8 mouse cellular contexts compared by ENCODE assay signal in genomic region chr7:102223883-102224738, GRCm38 (mm10). TPM values are rescaled to one million over a fixed set of nuclear protein-coding genes. Genes with fewer than 3 reads are reported as not detected.
DNase-seq lines count a peak whose midpoint lies in the region; ATAC-seq lines count a peak whose summit lies in the region.

No protein-coding gene starts in this region.

- no peak overlapping the region for H3K27ac ChIP-seq in hindbrain, embryonic 12.5 days
- no peak overlapping the region for H3K27ac ChIP-seq in hindbrain, embryonic 16.5 days (ENCODE audit: low read depth, low read length)
- H3K27ac ChIP-seq in liver, embryonic 15.5 days (replicated peaks), result no peak overlapping the region

- H3K9me3 ChIP-seq in hindbrain, embryonic 12.5 days (replicated peaks), result 0 out of 2 replicates have a peak, but pooled peaks cover 3% of the 10 kb centered on the region
- no peaks in the 10 kb centered on the region for H3K9me3 ChIP-seq in hindbrain, embryonic 16.5 days (ENCODE audit: control insufficient read depth, low read length)
- no peaks in the 10 kb centered on the region for H3K9me3 ChIP-seq in liver, embryonic 15.5 days (replicated peaks)

- H3K27me3 ChIP-seq in hindbrain, embryonic 12.5 days, result no peaks in the 10 kb centered on the region
- H3K27me3 ChIP-seq in hindbrain, embryonic 16.5 days (replicated peaks; ENCODE audit: control insufficient read depth, insufficient read depth, low read length), result no peaks in the 10 kb centered on the region
- H3K27me3 ChIP-seq in liver, embryonic 15.5 days, result no peaks in the 10 kb centered on the region

- peak; percentile 53 for DNase-seq in urinary bladder, postnatal 14 days (ENCODE audit: low spot score)
- DNase-seq in urinary bladder, postnatal 36 days (ENCODE audit: low spot score in 2 of 2), result no peak
- DNase-seq in thymus, postnatal 14 days, result no peak
- DNase-seq in left cerebral cortex, postnatal 14 days (ENCODE audit: low spot score in 2 of 2), result no peak
- no peak for DNase-seq in right cerebral cortex, postnatal 4 days

- WGBS in hindbrain, embryonic 12.5 days, result 94% methylated on average over 5 of the region's 5 CpGs
- WGBS in hindbrain, embryonic 16.5 days, result 93% methylated on average over 5 of the region's 5 CpGs
- WGBS in liver, embryonic 15.5 days (ENCODE audit: insufficient replicate concordance), result 63% methylated on average over 5 of the region's 5 CpGs

- H3K4me1 ChIP-seq in hindbrain, embryonic 12.5 days, result peaks cover 2% of the 10 kb centered on the region; the same call in 1 of the 2 replicates
- H3K4me1 ChIP-seq in hindbrain, embryonic 16.5 days (ENCODE audit: control insufficient read depth, insufficient read depth, low read depth, low read length), result no peaks in the 10 kb centered on the region; the same call in 1 of the 2 replicates
- peaks cover 24% of the 10 kb centered on the region for H3K4me1 ChIP-seq in liver, embryonic 15.5 days (replicated peaks)

- 0 out of 2 replicates have a peak overlapping the region, but pooled peaks have one; percentile 82 for H3K4me2 ChIP-seq in hindbrain, embryonic 12.5 days (replicated peaks)
- H3K4me2 ChIP-seq in hindbrain, embryonic 16.5 days (ENCODE audit: low read length), result no peak overlapping the region; the same call in 1 of the 2 replicates
- H3K4me2 ChIP-seq in liver, embryonic 15.5 days, result peak overlapping the region; percentile 84

- no peak overlapping the region for H3K9ac ChIP-seq in hindbrain, embryonic 12.5 days
- H3K9ac ChIP-seq in hindbrain, embryonic 16.5 days (ENCODE audit: low read depth, low read length), result no peak overlapping the region
- no peak overlapping the region for H3K9ac ChIP-seq in liver, embryonic 15.5 days

- no peak for ATAC-seq in hindbrain, embryonic 12.5 days (ENCODE audit: low FRiP score)
- no peak for ATAC-seq in hindbrain, embryonic 16.5 days
- ATAC-seq in liver, embryonic 15.5 days (ENCODE audit: insufficient read depth), result no peak

- intact Hi-C loops in left cerebral cortex, postnatal 14 days (cut with DNase I), result no loop called here

- H3K4me3 ChIP-seq in hindbrain, embryonic 12.5 days, result no peak overlapping the region
- H3K4me3 ChIP-seq in hindbrain, embryonic 16.5 days (ENCODE audit: low read length), result no peak overlapping the region
- no peak overlapping the region for H3K4me3 ChIP-seq in liver, embryonic 15.5 days (replicated peaks)

- H3K36me3 ChIP-seq in hindbrain, embryonic 12.5 days, result peaks cover 5% of the 10 kb centered on the region; the same call in 1 of the 2 replicates
- peaks cover 8% of the 10 kb centered on the region for H3K36me3 ChIP-seq in hindbrain, embryonic 16.5 days (ENCODE audit: control insufficient read depth, insufficient read depth, low read length)
- 0 out of 2 replicates have a peak, but pooled peaks cover 6% of the 10 kb centered on the region for H3K36me3 ChIP-seq in liver, embryonic 15.5 days (replicated peaks)

RNA-seq across cellular contexts. Expression of gene Pgap2, which starts 14.1 kb away (rescaled TPM):
- polyA plus RNA-seq in hindbrain, embryonic 12.5 days (2016; fragmentation: Nextera tagmentation; extraction: Ambion mirVana), result 57.1 and 61.0 TPM in 2 replicates
- 63.5 and 67.0 TPM in 2 replicates for polyA plus RNA-seq in hindbrain, embryonic 16.5 days (2015; fragmentation: Nextera tagmentation; extraction: Ambion mirVana)
- polyA plus RNA-seq in liver, embryonic 15.5 days (2015; fragmentation: Nextera tagmentation; extraction: Ambion mirVana), result 22.2 and 23.5 TPM in 2 replicates
- total RNA-seq in left cerebral cortex, postnatal 14 days (2021), result 10 to 100 TPM; 26.3 to 27.6 TPM

RNA-seq across cellular contexts. Expression of gene Nup98, which starts 14.1 kb away (rescaled TPM):
- 42.0 and 42.3 TPM in 2 replicates for polyA plus RNA-seq in hindbrain, embryonic 12.5 days (2016; fragmentation: Nextera tagmentation; extraction: Ambion mirVana)
- polyA plus RNA-seq in hindbrain, embryonic 16.5 days (2015; fragmentation: Nextera tagmentation; extraction: Ambion mirVana), result 15.1 and 19.4 TPM in 2 replicates
- polyA plus RNA-seq in liver, embryonic 15.5 days (2015; fragmentation: Nextera tagmentation; extraction: Ambion mirVana), result 13.4 and 13.5 TPM in 2 replicates
- total RNA-seq in left cerebral cortex, postnatal 14 days (2021), result 10 to 100 TPM; 32.2 to 37.2 TPM

RNA-seq across cellular contexts. Expression of gene Rhog, which starts 31.7 kb away (rescaled TPM):
- 29.8 and 29.9 TPM in 2 replicates for polyA plus RNA-seq in hindbrain, embryonic 12.5 days (2016; fragmentation: Nextera tagmentation; extraction: Ambion mirVana)
- polyA plus RNA-seq in hindbrain, embryonic 16.5 days (2015; fragmentation: Nextera tagmentation; extraction: Ambion mirVana), result 19.5 and 20.9 TPM in 2 replicates
- polyA plus RNA-seq in liver, embryonic 15.5 days (2015; fragmentation: Nextera tagmentation; extraction: Ambion mirVana), result 57.4 and 62.3 TPM in 2 replicates
- total RNA-seq in left cerebral cortex, postnatal 14 days (2021), result 10 to 100 TPM; 19.5 to 26.0 TPM

RNA-seq across cellular contexts. Expression of gene Stim1, which starts 43.5 kb away (rescaled TPM):
- polyA plus RNA-seq in hindbrain, embryonic 12.5 days (2016; fragmentation: Nextera tagmentation; extraction: Ambion mirVana), result 14.8 and 17.1 TPM in 2 replicates
- polyA plus RNA-seq in hindbrain, embryonic 16.5 days (2015; fragmentation: Nextera tagmentation; extraction: Ambion mirVana), result 15.1 and 17.4 TPM in 2 replicates
- polyA plus RNA-seq in liver, embryonic 15.5 days (2015; fragmentation: Nextera tagmentation; extraction: Ambion mirVana), result 14.9 and 16.5 TPM in 2 replicates
- 10 to 100 TPM; 84.7 to 88.7 TPM for total RNA-seq in left cerebral cortex, postnatal 14 days (2021)
